Mouse (Mus musculus) right cerebral cortex, adult 2 months (tissue): ENCODE measurements around the gene Foxb2.

Experiments used
- DNase-seq, 2 experiments: peaks; one replicate each; pipeline ENCODE4 v3.0.0; 2021 to 2022; ENCODE audit warnings: low spot score in 2 of 2

Gene Foxb2

DNA sequence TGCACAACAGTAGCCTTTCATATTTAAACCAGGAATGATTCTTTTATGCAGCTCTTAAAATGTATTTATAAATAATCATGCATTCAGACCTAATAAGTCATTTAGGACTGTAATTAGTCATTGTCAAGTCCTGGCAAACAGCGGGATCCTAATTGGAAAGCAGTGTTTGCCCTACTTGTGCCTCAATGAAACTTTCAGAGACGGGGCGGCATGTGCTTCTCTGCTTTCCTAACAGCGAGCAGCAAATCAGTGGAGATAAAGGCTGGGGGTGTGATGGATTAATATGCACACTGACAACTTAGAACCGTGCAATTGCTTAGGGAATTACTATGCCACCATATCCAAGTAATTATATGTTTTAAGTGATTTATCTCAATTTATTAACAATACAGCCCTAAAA lies 48.4 kb downstream of the Foxb2 start:
- no peak for DNase-seq
